Mouse (Mus musculus): ENCODE measurements around the gene Mxra8.

DNA sequence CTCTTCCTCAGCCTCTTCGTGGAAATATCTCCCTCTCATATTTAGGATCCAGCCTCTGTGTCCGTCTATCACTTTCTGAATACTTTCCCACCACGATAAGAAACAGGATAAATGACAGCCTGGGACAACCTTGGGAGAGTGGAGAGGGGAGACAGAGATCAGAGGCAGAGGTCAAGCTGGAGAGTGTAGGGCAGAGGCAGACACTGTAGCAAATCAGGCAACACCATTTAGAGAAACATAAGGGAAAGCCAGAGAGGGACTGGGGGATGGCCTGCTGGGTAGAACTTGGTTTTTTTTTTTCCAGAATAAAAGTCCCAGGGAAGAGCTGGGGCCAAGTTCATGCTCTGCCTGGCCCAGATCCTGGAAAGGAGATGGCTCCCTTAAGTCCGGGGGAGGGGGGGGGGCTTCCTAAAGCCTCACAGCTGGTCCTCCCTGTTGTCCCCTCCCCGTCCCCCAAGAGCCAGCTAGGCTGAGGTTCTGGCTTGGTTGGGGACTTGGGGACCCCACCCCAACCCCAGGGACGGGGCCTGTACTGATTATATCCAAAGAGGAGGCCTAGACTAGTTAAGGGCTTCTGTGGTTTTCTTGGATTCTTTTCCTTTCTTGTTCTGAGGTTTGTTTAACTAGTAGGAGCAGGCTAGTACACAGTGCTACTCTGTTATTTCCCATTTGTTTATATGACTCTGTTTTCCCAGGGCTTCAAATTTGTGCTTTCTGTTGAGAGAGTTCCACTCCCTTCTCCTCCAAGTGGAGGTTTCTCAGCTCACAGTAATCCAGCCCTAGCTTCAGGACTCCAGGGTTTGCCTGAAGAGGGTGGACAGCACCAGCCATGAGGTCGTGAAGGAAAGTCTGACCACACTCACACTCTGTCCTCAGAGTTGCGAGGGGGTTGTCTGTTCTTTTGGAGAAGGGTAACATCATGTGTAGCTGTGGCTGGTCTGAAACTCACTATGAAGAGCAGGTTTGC is 1.0 kb upstream of the Mxra8 start:
- no peak for TF ChIP-seq CTCF (IDR thresholded peaks at IDR 0.05; ENCODE audit: control insufficient read depth, insufficient read depth, insufficient read length)
- TF ChIP-seq MYOG (IDR thresholded peaks at IDR 0.05; ENCODE audit: control insufficient read depth, extremely low read depth, insufficient read length), result no peak
- no peak for TF ChIP-seq MAX (IDR thresholded peaks at IDR 0.05)
- TF ChIP-seq CEBPB (IDR thresholded peaks at IDR 0.05; ENCODE audit: low read depth), result no peak
- TF ChIP-seq USF1 (IDR thresholded peaks at IDR 0.05; ENCODE audit: low read depth), result no peak
